Mouse (Mus musculus): ENCODE results near the gene Hist1h4d.
"Not testable (repeated sequence)": the region's sequence is repeated elsewhere in the genome, so short reads cannot be mapped to it uniquely, and the experiment has no call there.

The Hist1h4d gene

DNA sequence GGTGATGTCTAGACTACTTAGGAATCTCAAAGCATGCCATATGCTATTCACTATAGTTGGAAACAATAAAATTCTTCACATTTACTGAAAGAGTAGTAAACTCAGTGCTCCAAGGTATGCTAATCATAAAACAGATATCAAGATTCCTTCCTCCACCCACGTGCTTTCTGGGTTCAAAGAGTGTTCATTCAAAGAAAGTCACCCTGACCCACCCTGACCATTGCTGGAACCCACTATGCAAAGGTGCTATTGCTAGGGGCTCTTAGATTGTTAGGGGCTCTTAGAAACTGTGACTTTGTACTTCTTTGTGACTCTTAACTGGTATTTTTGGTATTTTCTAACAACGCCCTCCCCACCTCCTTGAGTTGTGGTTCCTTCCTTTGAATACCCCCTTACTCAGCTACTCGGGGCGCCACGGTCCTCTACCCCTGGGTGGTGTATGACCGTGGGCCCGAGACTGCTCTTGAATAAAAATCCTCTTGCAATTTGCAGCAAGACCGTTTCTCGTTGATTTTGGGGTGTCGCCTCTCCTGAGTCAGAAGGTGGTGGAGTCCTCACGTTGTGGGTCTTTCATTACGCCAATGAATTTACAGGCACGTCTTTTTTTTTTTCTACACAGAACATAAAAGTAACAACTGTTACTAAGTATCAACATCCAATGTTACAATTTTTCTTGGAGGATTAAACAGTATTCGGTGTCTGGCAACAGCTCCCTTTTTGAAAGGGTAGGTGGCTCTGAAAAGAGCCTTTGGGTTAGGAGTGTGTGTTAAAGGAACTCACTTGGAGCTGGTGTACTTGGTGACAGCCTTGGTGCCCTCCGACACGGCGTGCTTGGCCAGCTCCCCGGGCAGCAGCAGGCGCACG lies 8.1 kb upstream of the Hist1h4d start:
- DNase-seq (ENCODE audit: low read depth, low spot score): peak; percentile 28

DNA sequence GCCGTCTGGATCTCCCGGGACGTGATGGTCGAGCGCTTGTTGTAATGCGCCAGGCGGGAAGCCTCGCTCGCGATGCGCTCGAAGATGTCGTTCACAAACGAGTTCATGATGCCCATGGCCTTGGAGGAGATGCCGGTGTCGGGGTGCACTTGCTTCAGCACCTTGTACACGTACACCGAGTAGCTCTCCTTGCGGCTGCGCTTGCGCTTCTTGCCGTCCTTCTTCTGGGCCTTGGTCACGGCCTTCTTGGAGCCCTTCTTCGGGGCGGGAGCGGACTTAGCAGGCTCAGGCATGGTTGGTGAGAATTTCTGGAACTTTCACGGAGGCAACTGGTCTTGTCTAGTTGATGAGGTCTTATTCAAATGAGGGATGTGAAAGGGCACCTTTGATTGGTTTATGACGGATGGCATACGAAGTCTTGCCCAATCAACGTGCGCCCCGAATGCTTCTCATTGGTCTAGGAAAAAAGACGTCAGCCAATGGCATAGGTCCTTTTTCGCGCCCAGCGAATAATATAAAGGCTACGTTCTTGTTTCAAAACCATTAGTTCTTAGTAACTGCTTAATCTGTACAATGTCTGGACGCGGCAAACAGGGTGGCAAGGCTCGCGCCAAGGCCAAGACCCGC lies 7.4 kb upstream of the Hist1h4d start, which contains the start of the genes Hist1h2bf and Hist1h2ad:
Hist1h2bf (minus strand) TSS at position 299 of the 627 bp plus-strand sequence.
Hist1h2ad (plus strand) TSS at position 484 of the 627 bp plus-strand sequence.
- peak; percentile 96 for DNase-seq (ENCODE audit: low read depth, low spot score)

DNA sequence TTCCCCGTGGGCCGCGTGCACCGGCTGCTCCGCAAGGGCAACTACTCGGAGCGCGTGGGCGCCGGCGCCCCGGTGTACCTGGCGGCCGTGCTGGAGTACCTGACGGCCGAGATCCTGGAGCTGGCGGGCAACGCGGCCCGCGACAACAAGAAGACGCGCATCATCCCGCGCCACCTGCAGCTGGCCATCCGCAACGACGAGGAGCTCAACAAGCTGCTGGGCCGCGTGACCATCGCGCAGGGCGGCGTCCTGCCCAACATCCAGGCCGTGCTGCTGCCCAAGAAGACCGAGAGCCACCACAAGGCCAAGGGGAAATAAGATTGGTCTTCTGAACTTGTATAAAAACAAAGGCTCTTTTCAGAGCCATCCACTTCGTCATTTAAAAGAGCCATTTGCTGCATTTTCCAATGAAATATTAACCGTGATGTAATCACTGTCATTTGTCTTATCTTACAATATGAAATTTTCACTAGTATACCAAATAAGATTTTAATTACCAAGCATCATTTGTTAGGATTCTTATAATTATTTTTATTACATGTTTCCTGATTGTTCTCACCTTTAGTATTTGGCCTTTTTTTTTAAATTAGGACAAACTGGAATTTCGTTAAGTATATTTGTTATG lies 6.7 kb upstream of the Hist1h4d start:
- peak; percentile 53 for DNase-seq (ENCODE audit: low read depth, low spot score)

DNA sequence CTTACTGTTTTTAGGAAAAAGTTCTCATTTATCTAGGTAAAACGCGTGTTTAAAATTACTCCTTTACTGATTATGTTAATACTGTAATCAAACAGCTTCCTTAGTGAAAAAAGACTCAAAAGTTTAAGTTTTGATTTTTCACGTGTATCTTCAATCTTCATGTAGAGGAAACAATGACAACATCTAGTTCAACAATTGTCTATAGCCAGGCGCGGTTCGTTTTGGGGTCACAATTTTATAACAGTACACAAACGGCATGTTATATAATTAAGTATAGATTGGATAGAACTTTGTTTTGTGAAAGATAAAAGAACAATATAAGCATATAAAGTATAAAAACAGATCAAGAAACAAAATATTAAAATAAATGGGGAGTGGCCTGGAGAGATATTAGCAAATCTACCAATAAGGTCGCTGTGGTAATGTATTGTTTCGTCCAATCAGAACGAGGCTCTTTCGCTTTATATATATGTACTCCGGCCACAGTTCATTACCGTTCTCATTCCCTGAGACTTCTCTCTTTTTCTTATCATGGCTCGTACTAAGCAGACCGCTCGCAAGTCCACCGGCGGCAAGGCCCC lies 6.0 kb upstream of the Hist1h4d start, which contains the start of gene Hist1h3d:
Hist1h3d (plus strand) TSS at position 493 of the 581 bp plus-strand sequence.
- DNase-seq (ENCODE audit: low read depth, low spot score): peak; percentile 77

DNA sequence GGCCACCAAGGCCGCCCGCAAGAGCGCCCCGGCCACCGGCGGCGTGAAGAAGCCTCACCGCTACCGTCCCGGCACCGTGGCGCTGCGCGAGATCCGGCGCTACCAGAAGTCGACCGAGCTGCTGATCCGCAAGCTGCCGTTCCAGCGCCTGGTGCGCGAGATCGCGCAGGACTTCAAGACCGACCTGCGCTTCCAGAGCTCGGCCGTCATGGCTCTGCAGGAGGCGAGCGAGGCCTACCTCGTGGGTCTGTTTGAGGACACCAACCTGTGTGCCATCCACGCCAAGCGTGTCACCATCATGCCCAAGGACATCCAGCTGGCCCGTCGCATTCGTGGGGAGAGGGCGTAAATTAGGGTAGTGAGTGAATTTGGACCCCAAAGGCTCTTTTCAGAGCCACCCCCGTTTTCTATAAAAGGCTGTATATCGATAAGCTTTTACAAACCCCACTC lies 5.5 kb upstream of the Hist1h4d start:
- DNase-seq (ENCODE audit: low read depth, low spot score): peak; percentile 25

DNA sequence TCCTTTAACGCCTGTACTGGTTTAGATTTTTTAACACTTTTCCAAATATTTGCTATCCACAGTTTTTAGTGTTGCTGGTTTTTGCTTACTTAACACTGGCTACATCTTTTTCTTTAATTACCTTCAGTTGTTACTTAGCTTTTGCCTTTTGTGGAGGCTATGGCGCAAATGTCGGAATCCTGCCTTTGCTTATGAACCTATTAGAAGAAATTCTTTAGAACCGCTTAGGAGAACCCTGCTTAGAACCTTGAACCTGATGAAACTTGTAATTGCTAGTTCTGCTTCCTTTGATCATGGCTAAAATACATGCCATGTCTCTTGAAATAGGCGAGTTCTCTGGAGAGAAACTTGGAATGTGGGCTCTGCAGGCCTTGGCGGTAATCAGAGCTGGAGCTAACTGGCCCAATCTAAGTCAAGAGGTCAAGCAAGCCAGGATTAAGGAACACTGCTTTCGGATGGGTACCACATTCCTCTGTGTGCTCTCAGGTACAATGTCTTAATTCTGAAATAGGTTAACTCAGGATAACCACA lies 5.0 kb upstream of the Hist1h4d start:
- DNase-seq (ENCODE audit: low read depth, low spot score): no peak

DNA sequence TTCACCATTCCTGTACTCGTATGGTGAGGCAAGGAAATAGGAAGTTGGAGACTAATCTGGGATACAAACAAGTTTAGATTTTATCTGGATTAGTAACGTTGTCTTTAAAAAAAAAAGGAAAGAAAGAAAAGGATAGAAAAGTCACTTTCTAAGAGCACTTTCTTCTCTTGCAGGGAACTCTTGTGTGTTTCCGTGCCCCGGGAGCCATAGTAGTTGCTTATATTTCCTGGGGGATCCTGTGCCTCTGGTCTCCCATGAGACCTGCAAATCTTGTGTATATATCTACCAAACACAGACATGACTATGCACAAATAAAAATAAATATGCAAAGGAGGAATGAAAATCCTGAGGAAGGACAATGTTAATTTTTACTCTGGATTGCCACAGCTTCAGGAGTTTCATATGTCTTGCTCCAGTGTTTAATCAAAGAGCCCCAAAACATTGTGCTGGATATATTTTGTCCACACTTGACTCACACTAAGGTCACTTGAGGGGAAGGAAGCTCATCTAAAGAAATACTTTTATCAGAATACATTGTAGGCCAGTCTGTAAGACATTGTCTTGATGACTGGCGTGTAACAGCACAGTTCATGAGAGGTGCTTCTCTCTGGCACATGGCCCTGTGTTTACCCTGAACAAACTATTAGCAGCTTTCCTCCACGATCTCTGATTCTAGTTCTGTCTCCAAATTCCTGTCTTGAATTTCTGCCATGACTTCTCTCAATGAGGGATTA lies 4.3 kb upstream of the Hist1h4d start:
- DNase-seq (ENCODE audit: low read depth, low spot score): no peak

DNA sequence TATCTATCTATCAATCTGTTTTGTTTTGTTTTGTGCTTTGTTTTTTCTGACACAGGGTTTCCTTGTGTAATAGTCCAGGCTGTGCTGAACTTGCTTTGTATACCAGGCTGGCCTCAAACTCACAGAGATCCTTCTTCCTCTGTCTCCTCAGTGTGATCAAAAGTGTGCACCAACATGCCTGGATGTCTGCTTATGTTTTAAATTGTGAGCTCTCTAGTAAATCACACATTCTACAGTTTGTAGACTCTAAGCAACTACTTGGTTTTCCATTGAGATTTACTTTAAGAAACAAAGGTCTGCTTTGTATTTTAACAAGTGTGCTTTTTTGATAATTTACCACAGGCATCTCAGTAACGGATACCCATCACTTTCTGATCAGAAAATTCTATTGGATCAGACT lies 3.6 kb upstream of the Hist1h4d start:
- no peak for DNase-seq (ENCODE audit: low read depth, low spot score)

DNA sequence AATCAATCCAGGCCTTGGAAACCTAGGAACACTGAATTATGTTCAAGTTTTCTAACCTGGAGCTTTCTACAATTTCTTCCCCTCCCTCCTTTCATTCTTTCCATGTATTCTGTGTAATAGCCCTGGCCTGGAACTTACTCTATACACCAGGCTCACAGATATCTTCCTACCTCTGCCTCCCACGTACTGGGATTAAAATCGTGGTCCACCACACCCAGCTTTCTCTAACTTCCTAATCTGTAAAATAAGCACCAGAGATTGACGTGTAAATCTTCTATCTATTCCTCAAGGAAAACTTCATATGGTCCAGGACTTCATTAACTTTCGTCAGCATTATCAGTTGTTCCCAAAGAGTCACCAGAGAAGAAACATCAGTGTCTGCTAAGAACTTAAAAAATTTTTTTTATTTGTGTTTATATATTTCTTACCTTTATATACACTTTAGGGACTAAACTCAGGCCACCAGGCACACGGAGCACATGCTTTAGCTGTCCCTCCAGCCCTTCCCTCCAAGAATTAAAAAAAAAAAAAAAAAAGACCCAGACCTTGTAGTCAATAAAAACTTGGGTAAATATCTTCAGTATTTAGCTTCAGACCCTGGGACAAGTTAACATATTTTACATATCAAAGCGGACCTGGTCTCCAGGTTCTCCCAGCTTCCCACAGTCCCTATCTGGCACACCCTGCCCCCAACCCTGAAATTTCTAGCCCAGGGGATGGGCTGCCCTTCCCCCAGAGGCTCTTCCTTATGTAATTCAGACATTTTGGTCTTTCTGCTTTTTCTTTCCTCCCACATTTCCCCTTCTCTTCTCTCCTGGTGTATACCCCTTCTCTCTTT lies 1.0 kb downstream of the Hist1h4d start:
- no peak for DNase-seq (ENCODE audit: low read depth, low spot score)

DNA sequence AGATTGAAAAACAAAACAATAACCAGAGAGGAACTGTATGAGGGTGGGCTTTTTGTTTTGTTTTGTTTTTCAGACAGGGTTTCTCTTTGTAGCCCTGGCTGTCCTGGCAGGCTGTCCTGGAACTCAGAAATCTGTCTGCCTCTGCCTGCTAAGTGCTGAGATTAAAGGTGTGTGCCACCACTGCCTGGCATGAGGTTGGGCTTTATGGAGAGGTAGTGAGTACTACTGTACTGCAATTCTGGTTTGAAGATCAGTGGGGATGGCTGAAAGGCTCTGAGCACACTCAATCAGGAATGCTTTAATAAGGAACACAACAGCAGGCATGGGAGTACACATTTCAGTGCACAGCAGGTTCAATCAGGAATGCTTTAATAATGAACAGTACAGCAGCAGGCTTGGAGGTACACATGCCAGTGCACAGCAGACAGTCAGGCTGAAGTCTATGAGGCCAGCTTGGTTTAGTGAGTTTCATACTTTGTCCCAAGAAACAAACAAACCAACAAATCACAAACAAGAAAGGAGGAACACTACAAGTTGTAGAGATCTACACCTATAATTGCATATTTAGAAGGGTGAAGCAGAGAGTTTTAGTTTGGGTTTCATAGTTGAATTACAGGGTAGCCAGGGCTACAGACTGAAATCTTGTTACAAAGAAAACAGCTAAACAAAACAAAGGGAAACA lies 2.1 kb downstream of the Hist1h4d start:
- DNase-seq (ENCODE audit: low read depth, low spot score): no peak

DNA sequence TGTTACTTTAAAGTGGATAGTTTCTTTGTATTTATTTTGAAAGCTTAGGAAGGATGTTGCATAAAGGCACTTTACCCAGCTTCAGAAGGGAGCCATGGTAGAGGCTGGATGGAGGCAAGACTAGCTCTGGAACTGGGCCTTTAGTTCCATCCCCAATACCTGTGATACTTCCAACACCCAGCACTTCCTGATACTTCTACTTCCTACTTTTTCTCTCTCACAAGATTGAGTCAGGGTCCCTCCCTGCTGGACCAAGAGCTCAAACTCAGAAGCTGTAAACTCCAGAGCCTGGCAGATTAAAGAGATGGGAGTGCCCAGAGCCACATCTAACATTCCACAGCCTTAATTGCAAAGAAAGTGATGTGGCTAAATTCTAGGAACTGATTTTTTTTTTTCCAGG lies 2.9 kb downstream of the Hist1h4d start:
- DNase-seq (ENCODE audit: low read depth, low spot score): no peak

DNA sequence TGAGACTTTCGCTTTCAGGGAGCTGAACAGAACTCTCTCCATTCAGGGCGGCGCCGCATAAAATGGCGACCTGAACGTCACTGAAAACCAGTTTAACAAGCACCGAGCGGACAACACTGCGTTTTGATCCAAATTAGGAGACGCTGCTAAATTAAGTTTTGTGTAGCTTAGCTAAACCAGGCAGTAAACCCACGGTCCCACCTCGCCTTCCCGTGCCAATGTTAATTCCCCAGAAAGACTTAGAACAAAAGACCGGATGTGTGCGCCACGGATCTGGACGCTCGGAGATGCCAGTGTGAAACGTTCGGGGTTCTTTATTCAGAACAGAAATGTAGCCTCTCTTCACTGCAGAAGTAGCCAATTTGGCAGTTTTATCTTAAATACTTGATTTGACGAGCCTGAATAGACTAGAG lies 3.6 kb downstream of the Hist1h4d start:
- peak; percentile 84 for DNase-seq (ENCODE audit: low read depth, low spot score)

DNA sequence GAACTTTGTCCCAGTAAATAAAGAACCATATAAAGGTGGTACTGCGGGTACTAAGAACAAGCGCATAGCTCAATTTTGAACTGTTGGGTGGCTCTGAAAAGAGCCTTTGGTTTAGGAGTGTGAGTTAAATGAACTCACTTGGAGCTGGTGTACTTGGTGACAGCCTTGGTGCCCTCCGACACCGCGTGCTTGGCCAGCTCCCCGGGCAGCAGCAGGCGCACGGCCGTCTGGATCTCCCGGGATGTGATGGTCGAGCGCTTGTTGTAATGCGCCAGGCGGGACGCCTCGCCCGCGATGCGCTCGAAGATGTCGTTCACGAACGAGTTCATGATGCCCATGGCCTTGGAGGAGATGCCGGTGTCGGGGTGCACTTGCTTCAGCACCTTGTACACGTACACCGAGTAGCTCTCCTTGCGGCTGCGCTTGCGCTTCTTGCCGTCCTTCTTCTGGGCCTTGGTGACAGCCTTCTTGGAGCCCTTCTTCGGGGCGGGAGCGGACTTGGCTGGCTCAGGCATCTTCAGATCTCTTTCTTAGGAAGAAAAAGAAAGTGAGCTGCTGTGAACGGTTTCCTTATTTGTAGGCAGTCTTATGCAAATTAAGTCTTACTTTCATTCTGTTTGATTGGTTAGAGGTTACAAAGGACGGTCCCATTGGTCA lies 4.2 kb downstream of the Hist1h4d start:
- DNase-seq (ENCODE audit: low read depth, low spot score): peak; percentile 91

DNA sequence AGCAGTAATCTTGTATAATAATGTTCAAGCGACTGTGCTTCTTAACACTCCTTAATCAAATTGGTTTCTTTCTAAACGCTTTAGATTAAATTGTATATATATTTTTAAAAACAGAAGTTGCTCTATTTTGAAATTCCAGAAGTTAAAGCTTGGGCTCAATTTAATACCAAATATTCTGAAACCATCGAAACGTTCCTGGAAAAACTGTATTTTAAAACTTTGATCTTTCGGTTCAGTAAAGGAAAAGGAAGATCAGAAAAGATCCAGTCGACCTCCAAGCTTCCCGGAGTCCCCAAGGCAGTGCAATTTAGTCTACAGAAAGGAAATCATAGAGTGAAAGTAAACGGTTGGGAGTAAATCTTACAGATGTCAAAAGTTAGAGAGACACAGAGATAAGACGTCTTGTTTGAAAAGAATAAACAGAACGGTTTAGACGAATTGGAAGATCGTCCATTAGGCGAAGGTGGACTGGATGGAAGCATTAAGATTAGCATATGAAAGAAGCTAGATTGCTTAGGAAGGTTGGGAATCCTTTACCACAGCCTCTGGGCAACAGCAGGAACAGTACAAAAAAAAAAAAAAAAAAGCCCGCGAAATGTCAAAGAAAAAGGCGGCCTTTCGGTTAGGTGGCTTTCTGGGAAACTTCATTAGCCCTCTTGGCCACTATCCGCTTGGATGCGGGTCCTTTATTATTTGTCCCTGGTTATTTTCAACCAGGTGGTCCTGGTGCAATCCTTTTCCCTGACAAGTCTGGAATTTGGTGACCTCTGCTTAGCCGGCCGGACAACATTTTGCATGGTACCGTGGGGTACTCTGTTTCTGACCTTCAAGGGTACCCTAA lies 4.9 kb downstream of the Hist1h4d start:
- peak; percentile 46 for DNase-seq (ENCODE audit: low read depth, low spot score)

DNA sequence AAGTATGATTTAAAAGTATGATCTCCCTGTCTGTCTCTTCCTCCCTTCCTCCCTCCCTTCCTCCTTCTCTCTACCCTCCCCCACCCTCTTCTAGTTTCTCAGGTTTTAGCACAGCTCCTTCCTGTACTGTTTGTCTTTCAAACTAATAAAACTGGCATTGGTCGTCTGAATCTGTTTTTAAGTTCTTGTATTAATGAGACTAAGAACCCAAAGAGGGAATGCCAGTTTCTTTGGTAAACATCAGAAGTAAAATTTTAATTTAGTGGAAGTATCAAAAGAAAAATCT lies 5.5 kb downstream of the Hist1h4d start:
- DNase-seq (ENCODE audit: low read depth, low spot score): no peak

DNA sequence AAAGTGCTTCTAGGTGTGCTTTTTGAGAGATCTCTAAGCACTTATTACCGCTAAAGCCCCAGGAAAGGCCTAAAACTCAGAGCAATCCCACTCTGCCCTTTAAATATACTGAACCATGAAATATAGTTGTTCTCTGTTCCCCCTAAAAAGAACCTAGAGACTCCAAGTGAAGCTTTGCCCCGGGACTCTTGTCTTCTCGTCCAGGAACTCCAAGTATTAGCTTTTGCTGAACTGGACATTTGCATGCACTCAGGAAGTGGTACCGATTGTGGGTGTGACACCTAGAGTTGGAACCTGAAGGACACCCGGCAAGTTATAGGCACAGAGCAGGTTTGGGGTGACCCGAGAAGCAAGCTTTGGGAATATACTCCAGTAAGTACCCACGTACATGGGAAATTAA lies 9.8 kb downstream of the Hist1h4d start:
- DNase-seq (ENCODE audit: low read depth, low spot score): no peak

DNA sequence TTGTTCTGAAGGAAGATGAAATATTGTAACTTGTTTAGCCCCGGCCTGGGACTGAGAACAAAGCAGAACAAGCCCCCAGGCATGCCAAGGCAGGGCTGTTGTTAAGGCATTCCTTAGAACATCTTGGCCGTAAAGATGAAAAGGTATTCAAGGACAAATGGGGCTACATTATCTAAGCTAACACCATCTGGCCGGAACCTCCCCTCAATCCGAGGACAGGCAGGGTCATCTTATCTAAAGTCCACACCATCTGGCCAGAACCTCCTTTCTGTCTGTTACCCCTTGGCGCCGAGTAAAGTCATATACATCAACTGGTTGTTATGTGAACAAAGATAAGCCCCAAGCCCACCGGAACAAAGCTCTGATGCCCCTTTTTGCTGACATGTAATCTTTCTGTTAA lies 10.5 kb downstream of the Hist1h4d start:
- DNase-seq (ENCODE audit: low read depth, low spot score): not testable (repeated sequence)

DNA sequence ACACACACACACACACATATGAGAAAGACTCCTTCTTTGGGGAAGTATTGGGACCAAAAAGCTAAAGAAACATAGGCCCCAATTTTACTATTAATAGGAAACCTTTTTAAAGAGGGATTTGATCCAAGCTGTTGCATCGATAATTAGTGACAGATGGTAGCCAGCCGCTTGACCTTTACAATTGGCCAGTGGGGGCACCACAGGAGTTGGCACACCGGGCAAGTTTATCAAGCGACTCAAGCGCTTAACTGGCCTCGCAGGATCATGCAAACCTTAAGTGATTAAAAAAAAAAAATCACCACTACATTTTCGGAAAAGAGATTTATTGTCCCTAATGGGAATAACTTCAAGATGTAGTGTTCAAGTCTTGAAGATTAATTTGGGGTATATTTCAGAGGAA lies 11.2 kb downstream of the Hist1h4d start:
- no peak for DNase-seq (ENCODE audit: low read depth, low spot score)
